25 mouse cellular contexts compared by ENCODE assay signal in the genomic region with DNA sequence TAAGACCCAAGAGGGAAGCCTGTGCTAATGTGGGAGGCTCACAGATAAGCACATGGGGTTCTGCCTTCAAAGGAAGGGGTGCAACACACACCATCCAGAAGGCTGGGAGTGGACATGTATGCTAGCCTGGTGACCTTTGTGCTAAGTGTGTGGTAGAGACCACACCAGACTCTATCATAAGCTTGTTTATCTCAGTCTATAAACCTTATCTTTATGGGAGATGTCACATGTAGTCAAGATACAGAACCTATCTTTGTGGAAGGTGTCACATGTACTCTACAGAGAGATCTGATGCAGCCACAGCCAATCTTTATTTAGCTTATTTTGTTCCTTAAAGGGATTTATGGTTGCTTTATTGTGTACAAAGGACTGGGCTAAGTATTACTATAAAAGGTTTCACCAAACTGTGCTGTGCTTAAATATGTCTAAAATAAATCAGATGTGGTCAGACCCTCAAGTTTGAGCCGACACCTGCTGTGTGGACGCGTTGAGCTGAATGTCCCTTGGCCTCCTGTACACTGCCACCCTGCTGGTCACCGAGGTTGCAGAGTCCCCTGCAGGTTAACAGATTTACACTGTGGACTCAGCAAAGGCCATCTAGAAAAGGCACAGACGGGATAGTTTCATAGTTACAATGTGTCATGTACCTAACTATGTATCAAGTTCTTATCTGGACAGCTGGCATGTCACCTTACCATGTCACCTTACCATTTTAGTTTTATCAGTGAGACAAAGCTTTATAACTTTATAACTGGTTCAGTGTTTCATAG.
DNase-seq lines count a peak whose midpoint lies in the region; ATAC-seq and TF ChIP-seq lines count a peak whose summit lies in the region.
"Had no signal": no experiment of that assay in that cellular context is flagged by ENCODE, and none has a peak within 500 bp of the region (broad histone marks: within the 10 kb centered on the region; RNA-seq: fewer than 3 reads in every experiment).

No protein-coding gene starts in this region.

- TF ChIP-seq CTCF in stomach, postnatal 0 days (IDR thresholded peaks at IDR 0.05; ENCODE audit: low read depth), result no peak
- TF ChIP-seq CTCF in liver, postnatal 0 days (IDR thresholded peaks at IDR 0.05; ENCODE audit: low read depth), result no peak

- no peak overlapping the region for H3K9ac ChIP-seq in intestine, embryonic 14.5 days (ENCODE audit: low read length)
- no peak overlapping the region for H3K9ac ChIP-seq in intestine, embryonic 16.5 days (ENCODE audit: low read depth, low read length)
- H3K9ac ChIP-seq in stomach, postnatal 0 days (ENCODE audit: low read length), result no peak overlapping the region
- no peak overlapping the region for H3K9ac ChIP-seq in liver, postnatal 0 days (replicated peaks)
- H3K9ac ChIP-seq: embryonic facial prominence, embryonic 12.5 days; forebrain, embryonic 12.5 days had no signal

- DNase-seq in intestine, embryonic 14.5 days (ENCODE audit: low spot score), result no peak
- peak; percentile 57 for DNase-seq in large intestine, adult 2 months (ENCODE audit: low read depth, low spot score)
- no peak for DNase-seq in stomach, postnatal 0 days (ENCODE audit: low spot score)
- no peak for DNase-seq in left cerebral cortex, postnatal 36 days (ENCODE audit: low spot score in 2 of 2)
- no peak for DNase-seq in kidney, adult 18-20 months
- DNase-seq in liver, postnatal 0 days, result no peak
- DNase-seq: adrenal gland, adult 8-10 months; adrenal gland, postnatal 14 days; adrenal gland, postnatal 36 days; B cell, adult 2 months; cerebellum, adult 11-12 months; cerebellum, adult 2 months; cerebellum, adult 9-10 months; cerebellum, postnatal 10 days; cerebellum, postnatal 25 days had no signal

- intact Hi-C loops in left cerebral cortex, postnatal 36 days (cut with DNase I), result no loop called here

- H3K27ac ChIP-seq in intestine, embryonic 14.5 days (ENCODE audit: low read depth), result no peak overlapping the region
- peak overlapping the region; percentile 51; the same call in 1 of the 2 replicates for H3K27ac ChIP-seq in intestine, embryonic 16.5 days (ENCODE audit: low read length)
- H3K27ac ChIP-seq in stomach, postnatal 0 days (replicated peaks), result no peak overlapping the region
- H3K27ac ChIP-seq in liver, postnatal 0 days (ENCODE audit: low read depth), result no peak overlapping the region
- H3K27ac ChIP-seq: embryonic facial prominence, embryonic 10.5 days; embryonic facial prominence, embryonic 12.5 days; forebrain, embryonic 12.5 days had no signal

- H3K9me3 ChIP-seq in intestine, embryonic 14.5 days (ENCODE audit: control insufficient read depth, low read length), result no peaks in the 10 kb centered on the region
- no peaks in the 10 kb centered on the region for H3K9me3 ChIP-seq in intestine, embryonic 16.5 days (ENCODE audit: control insufficient read depth, low read length)
- H3K9me3 ChIP-seq in stomach, postnatal 0 days (ENCODE audit: control insufficient read depth, low read length), result no peaks in the 10 kb centered on the region
- H3K9me3 ChIP-seq in liver, postnatal 0 days (ENCODE audit: low read length), result no peaks in the 10 kb centered on the region
- H3K9me3 ChIP-seq: embryonic facial prominence, embryonic 10.5 days; embryonic facial prominence, embryonic 12.5 days; forebrain, embryonic 12.5 days; G1E had no signal

- no peak for TF ChIP-seq EP300 in stomach, postnatal 0 days (optimal IDR thresholded peaks at IDR 0.05)
- TF ChIP-seq EP300 in liver, postnatal 0 days (IDR thresholded peaks at IDR 0.05; ENCODE audit: low read depth), result no peak

- peak; percentile 47; the same call in 1 of the 2 replicates for ATAC-seq in intestine, embryonic 14.5 days (replicated peaks; ENCODE audit: low FRiP score, low TSS enrichment, low read depth)
- ATAC-seq in intestine, embryonic 16.5 days, result peak; percentile 96
- 0 out of 2 replicates have a peak, but pooled peaks have one; percentile 42 for ATAC-seq in stomach, postnatal 0 days (ENCODE audit: low FRiP score, low TSS enrichment)
- ATAC-seq in liver, postnatal 0 days, result no peak
- ATAC-seq: activated CD4-positive, CD25-positive, alpha-beta regulatory T cell, adult 4 months; CD4-positive, CD25-positive, alpha-beta regulatory T cell, adult 4 months; forebrain, embryonic 14.5 days; Patski had no signal

- no peaks in the 10 kb centered on the region for H3K4me1 ChIP-seq in intestine, embryonic 14.5 days (replicated peaks; ENCODE audit: control insufficient read depth, insufficient read depth, low read length)
- no peaks in the 10 kb centered on the region for H3K4me1 ChIP-seq in intestine, embryonic 16.5 days (ENCODE audit: control insufficient read depth, insufficient read depth, low read length)
- H3K4me1 ChIP-seq in stomach, postnatal 0 days (replicated peaks; ENCODE audit: control insufficient read depth, insufficient read depth), result no peaks in the 10 kb centered on the region
- H3K4me1 ChIP-seq in liver, postnatal 0 days (ENCODE audit: insufficient read depth), result no peaks in the 10 kb centered on the region
- H3K4me1 ChIP-seq: embryonic facial prominence, embryonic 12.5 days; forebrain, embryonic 12.5 days had no signal

- WGBS in intestine, embryonic 14.5 days, result 60% methylated on average over 5 of the region's 5 CpGs
- 51% methylated on average over 5 of the region's 5 CpGs for WGBS in intestine, embryonic 16.5 days
- WGBS in large intestine, adult 2 months, result 24% methylated on average over 5 of the region's 5 CpGs
- 73% methylated on average over 5 of the region's 5 CpGs for whole genome bisulfite sequencing in stomach, postnatal 0 days
- 77% methylated on average over 5 of the region's 5 CpGs for WGBS in liver, postnatal 0 days (ENCODE audit: insufficient replicate concordance)

- no peaks in the 10 kb centered on the region for H3K27me3 ChIP-seq in intestine, embryonic 14.5 days (replicated peaks; ENCODE audit: control insufficient read depth, insufficient read depth, low read length)
- H3K27me3 ChIP-seq in intestine, embryonic 16.5 days (replicated peaks; ENCODE audit: control insufficient read depth, insufficient read depth, low read length), result no peaks in the 10 kb centered on the region
- no peaks in the 10 kb centered on the region for H3K27me3 ChIP-seq in stomach, postnatal 0 days (ENCODE audit: control insufficient read depth, insufficient read depth, low read length)
- H3K27me3 ChIP-seq in liver, postnatal 0 days (ENCODE audit: insufficient read depth, low read length), result no peaks in the 10 kb centered on the region
- H3K27me3 ChIP-seq: CH12.LX; embryonic facial prominence, embryonic 12.5 days; forebrain, embryonic 12.5 days had no signal

- H3K4me2 ChIP-seq in intestine, embryonic 14.5 days (ENCODE audit: low read length), result no peak overlapping the region
- no peak overlapping the region for H3K4me2 ChIP-seq in intestine, embryonic 16.5 days (ENCODE audit: low read depth, low read length)
- H3K4me2 ChIP-seq in stomach, postnatal 0 days (replicated peaks; ENCODE audit: low read depth), result no peak overlapping the region
- H3K4me2 ChIP-seq in liver, postnatal 0 days (ENCODE audit: low read depth, low read length), result no peak overlapping the region
- H3K4me2 ChIP-seq: embryonic facial prominence, embryonic 12.5 days; forebrain, embryonic 12.5 days had no signal

- no peaks in the 10 kb centered on the region for H3K36me3 ChIP-seq in intestine, embryonic 14.5 days (ENCODE audit: control insufficient read depth, insufficient read depth, low read length)
- no peaks in the 10 kb centered on the region for H3K36me3 ChIP-seq in intestine, embryonic 16.5 days (ENCODE audit: control insufficient read depth, insufficient read depth, low read length)
- no peaks in the 10 kb centered on the region for H3K36me3 ChIP-seq in stomach, postnatal 0 days (ENCODE audit: control insufficient read depth, insufficient read depth, low read length)
- no peaks in the 10 kb centered on the region for H3K36me3 ChIP-seq in liver, postnatal 0 days (replicated peaks; ENCODE audit: insufficient read depth, low read length)
- H3K36me3 ChIP-seq: embryonic facial prominence, embryonic 10.5 days; embryonic facial prominence, embryonic 12.5 days; forebrain, embryonic 12.5 days; G1E had no signal

- H3K4me3 ChIP-seq in intestine, embryonic 14.5 days (ENCODE audit: low read depth, low read length), result no peak overlapping the region
- H3K4me3 ChIP-seq in intestine, embryonic 16.5 days (ENCODE audit: low read length), result no peak overlapping the region
- no peak overlapping the region for H3K4me3 ChIP-seq in stomach, postnatal 0 days (ENCODE audit: low read depth, low read length)
- H3K4me3 ChIP-seq in liver, postnatal 0 days (ENCODE audit: low read depth, low read length), result no peak overlapping the region
- H3K4me3 ChIP-seq: embryonic facial prominence, embryonic 10.5 days; embryonic facial prominence, embryonic 12.5 days; forebrain, embryonic 12.5 days had no signal
